In genomic region chr7:29438655-29439282, GRCm38 (mm10) we compare ENCODE assay signal across 16 mouse cellular contexts.
DNase-seq lines count a peak whose midpoint lies in the region; ATAC-seq lines count a peak whose summit lies in the region.
"Had no signal": no experiment of that assay in that cellular context is flagged by ENCODE, and none has a peak within 500 bp of the region (broad histone marks: within the 10 kb centered on the region; RNA-seq: fewer than 3 reads in every experiment).

No protein-coding gene starts in this region.

- H3K27ac ChIP-seq in kidney, embryonic 14.5 days (ENCODE audit: low read depth, low read length), result no peak overlapping the region
- H3K27ac ChIP-seq: forebrain, embryonic 15.5 days; heart, adult 2 months; limb, embryonic 15.5 days; macrophage had no signal

- 70% methylated on average over 16 of the region's 16 CpGs for WGBS in kidney, embryonic 14.5 days

- H3K4me3 ChIP-seq in kidney, embryonic 14.5 days (ENCODE audit: low read length), result no peak overlapping the region
- H3K4me3 ChIP-seq: forebrain, embryonic 15.5 days; heart, adult 2 months; limb, embryonic 15.5 days had no signal

- DNase-seq in cerebellum, postnatal 25 days, result peak; percentile 49 to 55
- DNase-seq in cerebellum, adult 9-11 months, result no peak
- DNase-seq in kidney, postnatal 36 days, result no peak
- DNase-seq in adrenal gland, adult 2 months, result peak; percentile 84
- DNase-seq in layer of hippocampus, adult 9-11 months, result peak; percentile 70
- DNase-seq in right cerebral cortex, postnatal 10 days (ENCODE audit: low spot score in 2 of 2), result no peak
- DNase-seq in testis, postnatal 10 days (ENCODE audit: low spot score), result no peak
- DNase-seq: cerebellum, adult 11-12 months; heart, adult 2 months; right cerebral cortex, postnatal 4 days had no signal

- no peak overlapping the region for H3K9ac ChIP-seq in kidney, embryonic 14.5 days (ENCODE audit: low read depth, low read length)
- H3K9ac ChIP-seq: forebrain, embryonic 15.5 days; limb, embryonic 15.5 days had no signal

- no peaks in the 10 kb centered on the region; the same call in 1 of the 2 replicates for H3K9me3 ChIP-seq in kidney, embryonic 14.5 days (ENCODE audit: control insufficient read depth, low read length)
- H3K9me3 ChIP-seq: forebrain, embryonic 15.5 days; G1E; limb, embryonic 15.5 days had no signal

- no peaks in the 10 kb centered on the region for H3K27me3 ChIP-seq in kidney, embryonic 14.5 days (ENCODE audit: control insufficient read depth, insufficient read depth, low read length)
- H3K27me3 ChIP-seq: forebrain, embryonic 15.5 days; limb, embryonic 15.5 days had no signal

- peak; percentile 29; the same call in 1 of the 2 replicates for ATAC-seq in kidney, embryonic 14.5 days (ENCODE audit: low FRiP score, low TSS enrichment)
- ATAC-seq: forebrain, embryonic 15.5 days; inflammation-experienced regulatory T-cells, adult 6 months had no signal

- no peak overlapping the region for H3K4me2 ChIP-seq in kidney, embryonic 14.5 days (replicated peaks; ENCODE audit: low read depth, low read length)
- H3K4me2 ChIP-seq: forebrain, embryonic 15.5 days; limb, embryonic 15.5 days had no signal

- H3K36me3 ChIP-seq in kidney, embryonic 14.5 days (ENCODE audit: control insufficient read depth, insufficient read depth, low read length), result no peaks in the 10 kb centered on the region
- H3K36me3 ChIP-seq: forebrain, embryonic 15.5 days; limb, embryonic 15.5 days had no signal

- H3K4me1 ChIP-seq in kidney, embryonic 14.5 days (ENCODE audit: control insufficient read depth, insufficient read depth, low read length), result 0 out of 2 replicates have a peak, but pooled peaks cover 8% of the 10 kb centered on the region

Comparison
In these comparisons a context has a peak if more than half of its experiments do, and no peak if none do; other contexts are left out.
1. DNase-seq: peak in cerebellum, postnatal 25 days (2 of 2), adrenal gland, adult 2 months (single experiment) and layer of hippocampus, adult 9-11 months (single experiment); none in cerebellum, adult 9-11 months (single experiment), kidney, postnatal 36 days (0 of 2), right cerebral cortex, postnatal 10 days (0 of 2) and testis, postnatal 10 days (single experiment).